Mouse (Mus musculus) liver, embryonic 14.5 days (tissue): ENCODE measurements around the gene Fam136a. TPM values are rescaled to one million over a fixed set of nuclear protein-coding genes. Genes with fewer than 3 reads are reported as not detected.
"Not testable (repeated sequence)": the region's sequence is repeated elsewhere in the genome, so short reads cannot be mapped to it uniquely, and the experiment has no call there.

Experiments used
- ATAC-seq: fragments of 200-750 bp; cut with Nextera tagmentation; 2 replicates; pipeline ENCODE4 v1.8.0; 2017; ENCODE audit warnings: moderate number of reproducible peaks, mild to moderate bottlenecking, moderate library complexity; ENCODE audit not compliant: insufficient read depth
- DNase-seq, 3 experiments: peaks; one replicate each; pipeline ENCODE4 v3.0.0-alpha.2; 2012 to 2013; ENCODE audit warnings: low read depth in 3 of 3, low spot score in 3 of 3
- H3K27ac ChIP-seq: fragments of 300-500 bp; sonication (generic); 2 replicates; pipeline ENCODE4 v1.5.1; 2014; ENCODE audit warnings: moderate library complexity, mild to moderate bottlenecking, control low read depth, inconsistent platforms
- H3K27me3 ChIP-seq: fragments of 300-500 bp; sonication (generic); 2 replicates; pipeline ENCODE4 v1.6.1; 2014; ENCODE audit warnings: mild to moderate bottlenecking, low read length, moderate library complexity; ENCODE audit not compliant: control insufficient read depth, insufficient read depth
- H3K36me3 ChIP-seq: fragments of 300-500 bp; sonication (generic); replicated peaks from 2 replicates; pipeline ENCODE4 v1.6.1; 2014; ENCODE audit warnings: low read depth; ENCODE audit not compliant: control insufficient read depth, insufficient read depth
- H3K4me1 ChIP-seq, 2 experiments: fragments of 200-500 bp in 1 of 2; fragments of 300-500 bp in 1 of 2; sonication (generic) in 1 of 2; replicated peaks; 2 replicates each; pipeline ENCODE4 v1.6.1; 2012 to 2014; ENCODE audit warnings: antibody characterized with exemption in 1 of 2, inconsistent platforms in 1 of 2, low read length in 1 of 2; ENCODE audit not compliant: control insufficient read depth in 2 of 2, insufficient read depth in 2 of 2
- H3K4me2 ChIP-seq: fragments of 300-500 bp; sonication (generic); 2 replicates; pipeline ENCODE4 v1.6.1; 2014; ENCODE audit warnings: low read depth, mild to moderate bottlenecking, control low read depth, moderate library complexity
- H3K4me3 ChIP-seq, 2 experiments: fragments of 200-500 bp in 1 of 2; fragments of 300-500 bp in 1 of 2; sonication (generic) in 1 of 2; 2 replicates each; pipeline ENCODE4 v1.5.1; 2012 to 2014; ENCODE audit warnings: low read depth in 2 of 2, low read length in 2 of 2, mild to moderate bottlenecking in 2 of 2, control low read depth in 1 of 2, inconsistent platforms in 1 of 2, moderate library complexity in 1 of 2; ENCODE audit not compliant: insufficient read depth in 1 of 2
- H3K9ac ChIP-seq: fragments of 300-500 bp; sonication (generic); replicated peaks from 2 replicates; pipeline ENCODE4 v1.6.1; 2014; ENCODE audit warnings: mild to moderate bottlenecking, control low read depth, moderate library complexity
- H3K9me3 ChIP-seq: fragments of 300-500 bp; sonication (generic); 2 replicates; pipeline ENCODE4 v1.6.1; 2016; ENCODE audit warnings: low read length, mixed read lengths; ENCODE audit not compliant: control insufficient read depth
- CTCF ChIP-seq: IDR thresholded peaks from 2 replicates; pipeline ENCODE4 v1.5.1; 2016; ENCODE audit warnings: antibody characterized with exemption, low read depth, control low read depth
- EP300 ChIP-seq: IDR thresholded peaks from 2 replicates; pipeline ENCODE4 v1.6.1; 2016; ENCODE audit warnings: antibody characterized with exemption, low read depth
- WGBS: fragments of 180-500 bp; shearing (Covaris S2); extraction: QIAGEN DNeasy Blood & Tissue Kit; methylation state at CpG from one replicate; pipeline ENCODE4 v1.1.7; 2014; ENCODE audit not compliant: insufficient replicate concordance; 5-methylcytosine and 5-hydroxymethylcytosine counted together
- polyA plus RNA-seq, 2 experiments: library from polyadenylated mRNA; depleted of rRNA in 1 of 2; stranded (reverse) in 1 of 2; unstranded in 1 of 2; fragments of >200 nt; fragmentation: Nextera tagmentation in 1 of 2; extraction: Ambion mirVana in 1 of 2; gene quantifications; 2 replicates each; pipeline versions ENCODE4 v1.2.1 to v1.2.3; 2012 to 2014

Gene Fam136a
- polyA plus RNA-seq, 2 experiments, result 27.6 to 64.8 TPM

- Histone ChIP-seq H3K27me3 (no peaks in the 10 kb centered on the region), H3K4me2 (no peak overlapping the region), H3K27ac (no peak overlapping the region), H3K9ac (no peak overlapping the region), H3K36me3 (no peaks in the 10 kb centered on the region), H3K4me3 (no peak overlapping the region), H3K4me1 (no peaks in the 10 kb centered on the region), H3K9me3 (no peaks in the 10 kb centered on the region)
- whole genome bisulfite sequencing, result 56% methylated on average over 11 of the region's 11 CpGs
- no peak for ATAC-seq
- TF ChIP-seq EP300 (no peak), CTCF (no peak)
- DNase-seq, result no peak
Measured at GRCm38 (mm10) chr6:86335121-86335849, 30.2 kb upstream of the Fam136a start.

DNA sequence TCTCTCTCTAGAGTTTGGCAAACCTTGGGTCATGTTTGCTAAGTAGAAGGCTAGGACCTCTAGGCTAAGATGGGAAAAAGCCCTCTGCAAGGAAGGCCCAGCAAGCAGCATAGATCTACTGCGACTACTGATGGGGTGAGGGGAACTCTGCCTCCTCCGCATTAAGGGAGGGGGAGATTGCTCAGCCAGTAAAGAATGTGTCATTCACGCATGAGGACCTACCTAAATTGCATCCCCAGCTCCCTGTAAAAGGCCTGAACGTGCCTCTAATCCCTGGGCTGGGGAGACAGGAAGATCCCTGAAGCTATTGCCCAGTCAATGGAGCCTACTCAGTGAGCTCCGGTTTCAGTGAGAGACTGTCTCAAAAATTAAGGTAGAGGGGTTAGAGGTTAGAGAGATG is 29.6 kb upstream of the Fam136a start:
- 67% methylated on average over 5 of the region's 5 CpGs for WGBS
- no peaks in the 10 kb centered on the region for H3K36me3 ChIP-seq
- H3K9ac ChIP-seq, result no peak overlapping the region
- H3K27me3 ChIP-seq, result no peaks in the 10 kb centered on the region
- H3K4me1 ChIP-seq, result no peaks in the 10 kb centered on the region
- no peak overlapping the region for H3K27ac ChIP-seq
- no peak for TF ChIP-seq EP300
- TF ChIP-seq CTCF, result no peak
- H3K4me2 ChIP-seq, result no peak overlapping the region
- no peak overlapping the region for H3K4me3 ChIP-seq
- no peaks in the 10 kb centered on the region for H3K9me3 ChIP-seq
- ATAC-seq (no peak), DNase-seq (no peak)

GRCm38 (mm10) chr6:86336340-86336739 is 29.1 kb upstream of the Fam136a start:
- not testable (repeated sequence) for H3K27ac ChIP-seq, H3K27me3 ChIP-seq, H3K9me3 ChIP-seq, H3K4me3 ChIP-seq, DNase-seq, H3K4me2 ChIP-seq, H3K36me3 ChIP-seq, ATAC-seq, H3K9ac ChIP-seq, H3K4me1 ChIP-seq
- 56% methylated on average over 4 of the region's 4 CpGs for WGBS
- TF ChIP-seq CTCF, result peak; percentile 7; the same call in 1 of the 2 replicates

DNA sequence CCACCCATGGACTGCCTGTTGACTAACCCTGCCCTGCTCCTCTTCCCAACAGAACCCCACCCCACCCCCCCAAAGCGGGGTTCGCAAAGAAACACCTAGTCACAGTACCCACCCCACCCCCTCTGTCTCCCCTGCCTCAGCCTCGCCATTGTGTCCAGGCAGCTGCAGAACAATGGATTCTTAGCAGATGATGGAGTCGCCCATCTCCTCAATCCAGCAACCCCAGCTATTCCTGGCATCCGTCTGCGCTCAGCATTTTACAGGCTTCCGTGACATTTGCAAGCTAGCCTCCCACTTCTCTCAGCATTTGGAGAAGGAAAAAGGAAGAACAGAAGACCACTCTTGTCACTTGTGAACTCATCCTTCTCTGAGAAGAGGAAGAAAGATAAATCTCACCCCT is 21.8 kb upstream of the Fam136a start:
- H3K27ac ChIP-seq, result no peak overlapping the region
- no peak overlapping the region for H3K4me3 ChIP-seq
- H3K4me1 ChIP-seq, result no peaks in the 10 kb centered on the region
- no peak overlapping the region for H3K9ac ChIP-seq
- TF ChIP-seq EP300, result no peak
- no peak for TF ChIP-seq CTCF
- ATAC-seq (no peak), DNase-seq (no peak)
- H3K27me3 ChIP-seq, result no peaks in the 10 kb centered on the region
- H3K9me3 ChIP-seq, result no peaks in the 10 kb centered on the region
- no peak overlapping the region for H3K4me2 ChIP-seq
- WGBS, result 16% methylated on average over 7 of the region's 7 CpGs
- no peaks in the 10 kb centered on the region for H3K36me3 ChIP-seq

GRCm38 (mm10) chr6:86346063-86346462 is 19.4 kb upstream of the Fam136a start:
- Histone ChIP-seq H3K9me3 (no peaks in the 10 kb centered on the region), H3K27me3 (no peaks in the 10 kb centered on the region), H3K4me3 (no peak overlapping the region), H3K27ac (no peak overlapping the region), H3K36me3 (no peaks in the 10 kb centered on the region), H3K4me1 (no peaks in the 10 kb centered on the region), H3K9ac (no peak overlapping the region), H3K4me2 (no peak overlapping the region)
- TF ChIP-seq EP300 (no peak), CTCF (no peak)
- ATAC-seq (no peak), DNase-seq (no peak)
- WGBS, result 47% methylated on average over 2 of the region's 2 CpGs
